Mouse (Mus musculus): ENCODE measurements around the gene Dennd1a. TPM values are rescaled to one million over a fixed set of nuclear protein-coding genes. Genes with fewer than 3 reads are reported as not detected.
A peak's percentile ranks its signal among the peaks of the same experiment; 100 is the strongest.

Dennd1a gene
- polyA plus RNA-seq, 1 experiment: 17.5 TPM

- Histone ChIP-seq H3K36me3 (ENCODE audit: control insufficient read depth, insufficient read depth, low read length) (no peaks in the 10 kb centered on the region), H3K27ac (ENCODE audit: insufficient read depth, low read length) (no peak overlapping the region), H3K4me3 (ENCODE audit: extremely low read depth, insufficient read depth, insufficient read length) (no peak overlapping the region), H3K4me1 (ENCODE audit: control insufficient read depth, insufficient read depth, insufficient read length) (no peaks in the 10 kb centered on the region), H3K27me3 (ENCODE audit: control insufficient read depth, insufficient read depth, low read length) (no peaks in the 10 kb centered on the region; the same call in 1 of the 2 replicates)
- 91% methylated on average over 6 of the region's 6 CpGs for WGBS
- TF ChIP-seq POLR2A (IDR thresholded peaks at IDR 0.05; ENCODE audit: low read depth, low read length) (no peak), CTCF (IDR thresholded peaks at IDR 0.05; ENCODE audit: extremely low read depth, insufficient read depth, insufficient read length, insufficient replicate concordance) (no peak)
- no peak for DNase-seq (ENCODE audit: low read depth in 1 of 2, low spot score in 2 of 2)
Measured at GRCm38 (mm10) chr2:37972621-37973020, 314.6 kb downstream of the Dennd1a start.

- H3K4me3 ChIP-seq (ENCODE audit: extremely low read depth, insufficient read depth, insufficient read length): no peak overlapping the region
- TF ChIP-seq CTCF (IDR thresholded peaks at IDR 0.05; ENCODE audit: extremely low read depth, insufficient read depth, insufficient read length, insufficient replicate concordance): no peak
- TF ChIP-seq POLR2A (IDR thresholded peaks at IDR 0.05; ENCODE audit: low read depth, low read length): no peak
- no peak overlapping the region for H3K27ac ChIP-seq (ENCODE audit: insufficient read depth, low read length)
- 96% methylated on average over 1 of the region's 1 CpGs for WGBS
- H3K27me3 ChIP-seq (ENCODE audit: control insufficient read depth, insufficient read depth, low read length): no peaks in the 10 kb centered on the region; the same call in 1 of the 2 replicates
- H3K4me1 ChIP-seq (ENCODE audit: control insufficient read depth, insufficient read depth, insufficient read length): no peaks in the 10 kb centered on the region
- DNase-seq (ENCODE audit: low read depth in 1 of 2, low spot score in 2 of 2): no peak
- H3K36me3 ChIP-seq (ENCODE audit: control insufficient read depth, insufficient read depth, low read length): no peaks in the 10 kb centered on the region
Measured at GRCm38 (mm10) chr2:37971726-37972125, 315.5 kb downstream of the Dennd1a start.

- Histone ChIP-seq H3K36me3 (ENCODE audit: control insufficient read depth, insufficient read depth, low read length) (no peaks in the 10 kb centered on the region), H3K4me3 (ENCODE audit: extremely low read depth, insufficient read depth, insufficient read length) (no peak overlapping the region), H3K27ac (ENCODE audit: insufficient read depth, low read length) (no peak overlapping the region), H3K4me1 (ENCODE audit: control insufficient read depth, insufficient read depth, insufficient read length) (no peaks in the 10 kb centered on the region), H3K27me3 (ENCODE audit: control insufficient read depth, insufficient read depth, low read length) (no peaks in the 10 kb centered on the region; the same call in 1 of the 2 replicates)
- no peak for DNase-seq (ENCODE audit: low read depth in 1 of 2, low spot score in 2 of 2)
- 70% methylated on average over 5 of the region's 5 CpGs for WGBS
- TF ChIP-seq CTCF (IDR thresholded peaks at IDR 0.05; ENCODE audit: extremely low read depth, insufficient read depth, insufficient read length, insufficient replicate concordance) (no peak), POLR2A (IDR thresholded peaks at IDR 0.05; ENCODE audit: low read depth, low read length) (no peak)
Measured at GRCm38 (mm10) chr2:37969713-37970485, 317.3 kb downstream of the Dennd1a start.

GRCm38 (mm10) chr2:37964534-37964933 lies 322.7 kb downstream of the Dennd1a start:
- H3K36me3 ChIP-seq (ENCODE audit: control insufficient read depth, insufficient read depth, low read length): peaks cover 3% of the 10 kb centered on the region; the same call in 1 of the 2 replicates
- 95% methylated on average over 4 of the region's 4 CpGs for WGBS

GRCm38 (mm10) chr2:37963362-37963761 lies 323.8 kb downstream of the Dennd1a start:
- H3K4me3 ChIP-seq (ENCODE audit: extremely low read depth, insufficient read depth, insufficient read length): no peak overlapping the region
- H3K36me3 ChIP-seq (ENCODE audit: control insufficient read depth, insufficient read depth, low read length): peaks cover 3% of the 10 kb centered on the region; the same call in 1 of the 2 replicates
- no peak for DNase-seq (ENCODE audit: low read depth in 1 of 2, low spot score in 2 of 2)
- no peaks in the 10 kb centered on the region for H3K27me3 ChIP-seq (ENCODE audit: control insufficient read depth, insufficient read depth, low read length)
- H3K4me1 ChIP-seq (ENCODE audit: control insufficient read depth, insufficient read depth, insufficient read length): no peaks in the 10 kb centered on the region
- WGBS: 73% methylated on average over 4 of the region's 4 CpGs
- no peak for TF ChIP-seq POLR2A (IDR thresholded peaks at IDR 0.05; ENCODE audit: low read depth, low read length)
- TF ChIP-seq CTCF (IDR thresholded peaks at IDR 0.05; ENCODE audit: extremely low read depth, insufficient read depth, insufficient read length, insufficient replicate concordance): no peak
- H3K27ac ChIP-seq (ENCODE audit: insufficient read depth, low read length): no peak overlapping the region

More at GRCm38 (mm10) chr2:37964534-37964933, 322.7 kb downstream of the Dennd1a start:
- TF ChIP-seq CTCF (IDR thresholded peaks at IDR 0.05; ENCODE audit: extremely low read depth, insufficient read depth, insufficient read length, insufficient replicate concordance): no peak
- no peak for TF ChIP-seq POLR2A (IDR thresholded peaks at IDR 0.05; ENCODE audit: low read depth, low read length)
- no peak for DNase-seq (ENCODE audit: low read depth in 1 of 2, low spot score in 2 of 2)
- Histone ChIP-seq H3K27ac (ENCODE audit: insufficient read depth, low read length) (no peak overlapping the region), H3K4me3 (ENCODE audit: extremely low read depth, insufficient read depth, insufficient read length) (no peak overlapping the region), H3K4me1 (ENCODE audit: control insufficient read depth, insufficient read depth, insufficient read length) (no peaks in the 10 kb centered on the region), H3K27me3 (ENCODE audit: control insufficient read depth, insufficient read depth, low read length) (no peaks in the 10 kb centered on the region)

- H3K4me3 ChIP-seq (ENCODE audit: extremely low read depth, insufficient read depth, insufficient read length): no peak overlapping the region
- no peaks in the 10 kb centered on the region for H3K36me3 ChIP-seq (ENCODE audit: control insufficient read depth, insufficient read depth, low read length)
- H3K27me3 ChIP-seq (ENCODE audit: control insufficient read depth, insufficient read depth, low read length): no peaks in the 10 kb centered on the region
- no peak for DNase-seq (ENCODE audit: low read depth in 1 of 2, low spot score in 2 of 2)
- TF ChIP-seq POLR2A (IDR thresholded peaks at IDR 0.05; ENCODE audit: low read depth, low read length): no peak
- TF ChIP-seq CTCF (IDR thresholded peaks at IDR 0.05; ENCODE audit: extremely low read depth, insufficient read depth, insufficient read length, insufficient replicate concordance): peak; percentile 8; the same call in 1 of the 2 replicates
- no peaks in the 10 kb centered on the region for H3K4me1 ChIP-seq (ENCODE audit: control insufficient read depth, insufficient read depth, insufficient read length)
- no peak overlapping the region for H3K27ac ChIP-seq (ENCODE audit: insufficient read depth, low read length)
- WGBS: 58% methylated on average over 2 of the region's 2 CpGs
Measured at GRCm38 (mm10) chr2:37948424-37948823, 338.8 kb downstream of the Dennd1a start.

All from spleen, adult 2 months (tissue).